Mouse (Mus musculus): ENCODE measurements around the gene Fpr-rs4. TPM values are rescaled to one million over a fixed set of nuclear protein-coding genes. Genes with fewer than 3 reads are reported as not detected.
A peak's percentile ranks its signal among the peaks of the same experiment; 100 is the strongest.
"Not testable (repeated sequence)": the region's sequence is repeated elsewhere in the genome, so short reads cannot be mapped to it uniquely, and the experiment has no call there.

Fpr-rs4 gene
- not detected in 2 replicates for total RNA-seq (2014; rRNA removed)
- polyA plus RNA-seq (2015; fragmentation: Nextera tagmentation; extraction: Ambion mirVana) = not detected in 2 replicates

DNA sequence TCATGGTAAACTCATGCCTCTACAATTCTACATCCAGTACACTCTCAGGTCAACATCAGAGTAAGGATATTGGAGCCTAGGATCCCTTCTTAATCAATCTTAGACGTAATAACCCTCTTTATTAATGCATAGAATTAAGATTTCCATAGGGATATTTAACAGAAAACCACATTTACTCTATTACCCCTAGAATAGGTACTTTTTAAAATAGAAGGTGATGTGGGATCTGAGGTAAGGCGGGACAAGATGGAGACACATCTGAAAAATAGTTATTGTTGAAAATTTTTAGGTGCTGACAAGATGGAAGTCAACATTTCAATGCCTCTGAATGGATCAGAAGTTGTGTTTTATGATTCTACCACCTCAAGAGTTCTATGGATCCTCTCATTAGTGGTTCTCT lies at the start of gene Fpr-rs4:
Gene Fpr-rs4, plus strand, starts transcription at position 301 of the 400 bp plus-strand sequence.
- no peak for DNase-seq (ENCODE audit: low spot score)
- TF ChIP-seq CTCF (IDR thresholded peaks at IDR 0.05; ENCODE audit: low read depth) = no peak
- no peak for ATAC-seq
- WGBS = 49% methylated on average over 2 of the region's 2 CpGs
- H3K9me3 ChIP-seq (ENCODE audit: low read length) = 0 out of 2 replicates have a peak, but pooled peaks cover 4% of the 10 kb centered on the region
- no peaks in the 10 kb centered on the region for H3K27me3 ChIP-seq (ENCODE audit: insufficient read depth, low read length)
- H3K36me3 ChIP-seq (ENCODE audit: insufficient read depth, low read length) = no peaks in the 10 kb centered on the region
- no peak within 1 kb of the TSS for H3K9ac ChIP-seq (replicated peaks; ENCODE audit: low read length)
- H3K27ac ChIP-seq = no peak within 1 kb of the TSS
- no peak within 1 kb of the TSS for H3K4me3 ChIP-seq (ENCODE audit: low read length)
- H3K4me1 ChIP-seq (ENCODE audit: insufficient read depth, low read length) = no peaks in the 10 kb centered on the region
- H3K4me2 ChIP-seq (ENCODE audit: low read depth, low read length) = no peak within 1 kb of the TSS

DNA sequence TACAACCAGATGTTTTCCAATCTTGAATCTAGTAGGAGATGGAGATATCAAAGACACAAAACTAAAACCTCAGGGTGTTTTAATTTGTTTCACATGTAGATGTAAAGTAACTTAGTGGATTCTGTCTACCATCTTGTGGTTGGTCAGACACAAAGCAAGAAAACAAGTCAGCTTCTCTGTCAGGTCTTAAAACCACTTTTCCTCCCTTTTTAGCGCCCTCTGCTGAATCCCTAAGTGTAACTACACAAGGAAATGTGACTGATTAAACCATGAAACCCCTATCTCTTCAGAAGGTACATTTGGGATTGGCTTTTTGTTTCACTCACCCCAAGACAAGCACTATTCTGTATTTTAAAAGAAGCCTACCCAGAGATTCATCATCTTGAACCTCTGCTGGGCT lies 48.1 kb upstream of the Fpr-rs4 start:
- WGBS = 26% methylated on average over 1 of the region's 1 CpGs
- no peak for DNase-seq (ENCODE audit: low spot score)

DNA sequence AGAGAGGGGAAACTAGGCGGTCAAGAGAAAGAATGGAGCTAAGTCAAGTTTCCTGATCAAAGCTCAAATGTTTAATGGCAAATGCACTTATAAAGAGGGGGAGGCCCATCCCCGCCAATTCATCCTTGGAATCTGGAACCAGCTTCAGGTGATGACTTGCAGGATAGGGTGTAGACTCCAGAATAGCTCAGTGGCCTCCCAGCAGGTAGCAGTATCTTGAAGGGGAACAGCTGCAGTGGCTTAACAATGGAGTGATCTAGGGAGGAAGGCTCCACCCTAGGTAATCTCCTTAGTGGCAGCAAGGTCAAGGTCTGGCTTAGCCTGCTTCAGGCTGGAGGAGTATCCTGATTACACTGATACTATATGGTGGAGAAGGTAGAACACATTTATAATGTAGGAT lies 40.3 kb upstream of the Fpr-rs4 start:
- not testable (repeated sequence) for H3K27ac ChIP-seq; H3K27me3 ChIP-seq (ENCODE audit: insufficient read depth, low read length); ATAC-seq; H3K9me3 ChIP-seq (ENCODE audit: low read length); H3K4me2 ChIP-seq (ENCODE audit: low read depth, low read length); H3K9ac ChIP-seq (replicated peaks; ENCODE audit: low read length); DNase-seq (ENCODE audit: low spot score); H3K36me3 ChIP-seq (ENCODE audit: insufficient read depth, low read length); H3K4me3 ChIP-seq (ENCODE audit: low read length); H3K4me1 ChIP-seq (ENCODE audit: insufficient read depth, low read length)
- 81% methylated on average over 2 of the region's 2 CpGs for WGBS

More for the DNA sequence above, 48.1 kb upstream of the Fpr-rs4 start:
- H3K4me1 ChIP-seq (ENCODE audit: insufficient read depth, low read length) = no peaks in the 10 kb centered on the region
- H3K4me3 ChIP-seq (ENCODE audit: low read length) = no peak overlapping the region
- no peak overlapping the region for H3K27ac ChIP-seq
- peak; percentile 12; the same call in 1 of the 2 replicates for TF ChIP-seq CTCF (IDR thresholded peaks at IDR 0.05; ENCODE audit: low read depth)
- no peaks in the 10 kb centered on the region for H3K36me3 ChIP-seq (ENCODE audit: insufficient read depth, low read length)
- no peak overlapping the region for H3K4me2 ChIP-seq (ENCODE audit: low read depth, low read length)
- no peak overlapping the region for H3K9ac ChIP-seq (replicated peaks; ENCODE audit: low read length)
- H3K9me3 ChIP-seq (ENCODE audit: low read length) = 0 out of 2 replicates have a peak, but pooled peaks cover 4% of the 10 kb centered on the region
- no peaks in the 10 kb centered on the region for H3K27me3 ChIP-seq (ENCODE audit: insufficient read depth, low read length)
- ATAC-seq = no peak

DNA sequence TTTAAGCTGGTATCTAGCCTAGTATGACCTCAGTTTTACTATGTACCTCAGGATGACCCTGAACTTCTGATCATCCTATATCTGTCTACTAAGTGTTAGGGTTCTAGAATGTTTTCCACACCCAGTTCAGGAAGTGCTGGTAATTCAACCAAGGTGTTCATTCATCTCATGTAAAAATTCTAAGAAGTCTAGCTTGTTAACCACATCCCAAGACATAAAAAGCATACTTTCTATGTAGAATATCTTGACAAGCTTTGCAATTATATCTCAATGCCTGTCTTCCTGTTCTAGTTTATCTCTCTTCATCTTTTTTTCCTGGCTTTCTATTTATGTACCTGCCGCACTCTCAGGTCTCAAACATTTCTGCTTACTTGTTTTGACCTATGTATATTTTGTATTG lies 16.8 kb upstream of the Fpr-rs4 start:
- Histone ChIP-seq H3K4me2 (ENCODE audit: low read depth, low read length) (no peak overlapping the region), H3K9me3 (ENCODE audit: low read length) (no peaks in the 10 kb centered on the region), H3K9ac (replicated peaks; ENCODE audit: low read length) (no peak overlapping the region), H3K27ac (no peak overlapping the region), H3K27me3 (ENCODE audit: insufficient read depth, low read length) (no peaks in the 10 kb centered on the region), H3K36me3 (ENCODE audit: insufficient read depth, low read length) (no peaks in the 10 kb centered on the region), H3K4me3 (ENCODE audit: low read length) (no peak overlapping the region), H3K4me1 (ENCODE audit: insufficient read depth, low read length) (no peaks in the 10 kb centered on the region)
- 94% methylated on average over 1 of the region's 1 CpGs for WGBS
- TF ChIP-seq CTCF (IDR thresholded peaks at IDR 0.05; ENCODE audit: low read depth) = no peak
- no peak for ATAC-seq
- no peak for DNase-seq (ENCODE audit: low spot score)

DNA sequence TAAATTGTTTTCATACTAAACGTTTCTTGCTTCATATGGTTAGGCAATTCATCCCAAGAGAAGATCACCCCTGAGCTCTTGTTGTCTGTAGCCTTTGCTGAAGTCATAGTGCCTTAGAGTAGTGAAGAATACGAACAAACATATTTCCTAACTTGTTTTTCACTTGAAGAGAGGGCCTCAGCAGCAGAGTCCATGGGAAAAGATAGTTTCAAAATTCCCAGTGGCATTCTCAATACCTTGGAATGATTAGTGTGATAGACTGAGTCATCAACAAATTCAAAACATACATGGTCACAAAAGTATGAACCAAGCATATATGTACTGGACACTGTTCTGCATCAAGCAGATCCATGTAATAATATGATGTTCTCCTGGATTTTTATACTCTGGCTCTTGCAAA lies 27.6 kb downstream of the Fpr-rs4 start, which contains the start of gene Vmn2r124:
Gene Vmn2r124, plus strand, starts transcription at position 301 of the 400 bp plus-strand sequence.
- Histone ChIP-seq H3K9ac (replicated peaks; ENCODE audit: low read length) (no peak within 1 kb of the TSS), H3K9me3 (ENCODE audit: low read length) (no peaks in the 10 kb centered on the region), H3K4me2 (ENCODE audit: low read depth, low read length) (no peak within 1 kb of the TSS), H3K36me3 (ENCODE audit: insufficient read depth, low read length) (no peaks in the 10 kb centered on the region), H3K4me3 (ENCODE audit: low read length) (no peak within 1 kb of the TSS), H3K27ac (no peak within 1 kb of the TSS), H3K27me3 (ENCODE audit: insufficient read depth, low read length) (no peaks in the 10 kb centered on the region), H3K4me1 (ENCODE audit: insufficient read depth, low read length) (no peaks in the 10 kb centered on the region)
- no peak for TF ChIP-seq CTCF (IDR thresholded peaks at IDR 0.05; ENCODE audit: low read depth)
- WGBS = 59% methylated on average over 2 of the region's 2 CpGs
- ATAC-seq (no peak), DNase-seq (ENCODE audit: low spot score) (no peak)

Other genes with a start within 250 kb of the Fpr-rs4 start
- 22.8 and 29.8 TPM in 2 replicates for gene Spaca6, start 194.6 kb upstream of the Fpr-rs4 start, total RNA-seq (2014; rRNA removed)
- gene Spaca6, start 194.6 kb upstream of the Fpr-rs4 start, polyA plus RNA-seq (2015; fragmentation: Nextera tagmentation; extraction: Ambion mirVana) = 18.4 and 18.7 TPM in 2 replicates
- 0.07 and 1.4 TPM in 2 replicates for gene Has1, start 166.5 kb upstream of the Fpr-rs4 start, total RNA-seq (2014; rRNA removed)
- 1.1 and 1.2 TPM in 2 replicates for gene Has1, start 166.5 kb upstream of the Fpr-rs4 start, polyA plus RNA-seq (2015; fragmentation: Nextera tagmentation; extraction: Ambion mirVana)
- not detected in 2 replicates for gene Fpr1, start 137.8 kb upstream of the Fpr-rs4 start, total RNA-seq (2014; rRNA removed)
- not detected in 2 replicates for gene Fpr1, start 137.8 kb upstream of the Fpr-rs4 start, polyA plus RNA-seq (2015; fragmentation: Nextera tagmentation; extraction: Ambion mirVana)
- 1.5 TPM in 1 of 2 replicates, not detected in the other for gene Fpr2, start 133.9 kb upstream of the Fpr-rs4 start, total RNA-seq (2014; rRNA removed)
- 0.32 and 0.41 TPM in 2 replicates for gene Fpr2, start 133.9 kb upstream of the Fpr-rs4 start, polyA plus RNA-seq (2015; fragmentation: Nextera tagmentation; extraction: Ambion mirVana)
- not detected in 2 replicates for gene Fpr3, start 133.9 kb upstream of the Fpr-rs4 start, total RNA-seq (2014; rRNA removed)
- not detected in 2 replicates for gene Fpr3, start 133.9 kb upstream of the Fpr-rs4 start, polyA plus RNA-seq (2015; fragmentation: Nextera tagmentation; extraction: Ambion mirVana)
- not detected in 2 replicates for gene Vmn2r124, start 27.7 kb downstream of the Fpr-rs4 start, total RNA-seq (2014; rRNA removed)
- gene Vmn2r124, start 27.7 kb downstream of the Fpr-rs4 start, polyA plus RNA-seq (2015; fragmentation: Nextera tagmentation; extraction: Ambion mirVana) = not detected in 2 replicates
- gene Vmn2r91, start 63.3 kb downstream of the Fpr-rs4 start, total RNA-seq (2014; rRNA removed) = not detected in 2 replicates
- not detected in 2 replicates for gene Vmn2r91, start 63.3 kb downstream of the Fpr-rs4 start, polyA plus RNA-seq (2015; fragmentation: Nextera tagmentation; extraction: Ambion mirVana)
- not detected in 2 replicates for gene Vmn2r92, start 130.2 kb downstream of the Fpr-rs4 start, total RNA-seq (2014; rRNA removed)
- gene Vmn2r92, start 130.2 kb downstream of the Fpr-rs4 start, polyA plus RNA-seq (2015; fragmentation: Nextera tagmentation; extraction: Ambion mirVana) = not detected in 2 replicates